Mouse (Mus musculus): Measurements from ENCODE around the gene Prkch. TPM values are rescaled to one million over a fixed set of nuclear protein-coding genes. Genes with fewer than 3 reads are reported as not detected.

Prkch gene
- total RNA-seq, 2 experiments from 2014 or later, result 4.4 to 5.0 TPM

- DNase-seq (ENCODE audit: low spot score), result no peak
Measured at GRCm38 (mm10) chr12:73710846-73711245, 126.2 kb downstream of the Prkch start.

DNA sequence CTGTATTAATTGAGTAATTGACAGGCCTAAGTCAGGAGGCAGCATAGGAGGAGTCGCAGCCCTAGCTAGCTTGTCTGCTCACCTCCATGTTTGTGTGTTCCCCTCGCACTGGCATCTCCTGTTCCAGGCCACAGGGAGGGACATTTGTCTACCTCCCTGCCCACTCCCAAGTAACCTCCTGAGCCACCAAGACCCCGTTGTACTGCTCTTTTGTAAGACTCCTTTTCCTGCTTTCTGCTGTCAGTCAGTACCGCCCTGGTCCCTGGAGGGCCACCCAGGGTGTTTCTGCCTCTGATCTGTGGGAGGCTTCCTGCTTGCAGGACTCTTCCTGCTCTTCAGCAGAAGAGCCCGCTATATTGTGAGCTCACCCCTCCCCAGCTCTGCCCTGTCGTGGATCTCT, 127.5 kb downstream of the Prkch start:
- DNase-seq (ENCODE audit: low spot score), result no peak

- no peak for DNase-seq (ENCODE audit: low spot score)
Measured at GRCm38 (mm10) chr12:73714589-73714988, 130.0 kb downstream of the Prkch start.

DNA sequence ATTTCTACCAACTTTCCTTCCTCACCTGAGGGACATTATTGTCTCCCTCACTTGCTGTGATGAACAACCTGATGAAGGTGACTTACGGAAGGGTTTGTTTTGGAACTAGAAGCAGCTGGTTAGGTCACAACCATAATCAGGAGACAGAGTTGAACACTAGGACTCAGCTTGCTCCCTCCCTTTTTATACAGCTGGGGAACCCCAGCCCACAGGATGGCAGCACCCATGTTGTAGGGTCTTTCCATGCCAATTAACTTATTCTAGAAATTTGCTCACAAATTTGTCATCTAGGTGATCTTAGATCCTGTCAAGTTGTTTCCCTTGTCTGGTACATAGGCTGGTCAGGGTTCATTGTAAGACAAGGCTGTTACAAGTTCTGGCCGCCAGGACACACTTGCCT, 130.7 kb downstream of the Prkch start:
- no peak for DNase-seq (ENCODE audit: low spot score)

DNA sequence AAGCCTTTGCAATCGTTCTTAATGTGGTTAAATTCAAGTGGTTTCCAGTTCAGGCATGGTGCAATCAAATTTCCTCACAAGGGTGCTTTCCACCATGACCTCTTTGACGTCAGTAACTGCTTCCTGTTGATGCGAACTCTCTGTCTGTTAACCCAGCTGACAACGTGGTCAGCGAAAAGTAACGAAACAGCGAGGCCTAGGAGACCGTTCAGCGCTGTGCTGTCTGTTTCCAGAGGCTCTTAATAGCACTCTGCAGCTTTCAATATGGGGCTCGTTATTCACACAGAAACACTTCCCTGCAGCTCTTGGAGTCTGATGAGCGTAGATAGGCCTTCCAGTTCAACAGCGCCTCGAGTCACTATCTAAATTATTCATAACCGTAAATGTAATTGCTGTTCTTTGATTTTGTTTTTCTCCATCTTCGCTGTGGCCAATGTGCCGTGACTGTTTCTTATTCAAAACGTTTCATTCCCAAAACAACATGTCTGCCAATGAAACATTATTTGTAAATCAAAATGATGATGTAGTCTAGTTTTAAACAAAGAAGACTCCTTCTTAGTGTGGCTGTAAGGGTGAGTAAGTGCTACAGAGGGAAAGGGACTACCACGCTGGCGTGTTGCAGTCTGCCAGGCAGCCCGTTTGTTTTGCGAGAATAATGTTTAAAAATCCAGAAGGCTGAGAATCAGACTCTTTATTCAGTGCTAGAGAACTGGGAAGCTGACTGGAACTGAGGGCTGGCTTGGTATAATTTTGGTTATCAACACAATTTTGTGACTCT, 131.5 kb downstream of the Prkch start:
- no peak for DNase-seq (ENCODE audit: low spot score)

DNA sequence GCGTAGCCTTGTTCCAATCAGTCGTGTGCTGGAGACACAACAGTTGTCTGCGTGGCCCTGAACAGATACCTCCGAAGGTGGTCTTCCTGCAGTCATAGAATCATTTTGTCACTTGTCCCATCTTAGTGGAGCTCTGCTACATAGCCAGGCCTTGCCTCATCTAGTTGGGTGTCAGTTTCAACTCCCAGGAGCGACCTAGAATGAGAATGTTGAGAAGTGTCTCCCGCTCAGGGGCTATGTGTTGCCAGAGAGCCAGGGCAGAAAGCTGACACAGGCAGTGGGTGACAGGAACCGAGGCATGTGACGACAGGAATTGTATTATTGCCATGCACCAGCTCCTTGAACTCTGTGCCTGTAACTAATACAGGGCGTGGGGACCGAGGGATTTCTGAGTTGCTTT, 133.4 kb downstream of the Prkch start:
- DNase-seq (ENCODE audit: low spot score), result no peak

DNA sequence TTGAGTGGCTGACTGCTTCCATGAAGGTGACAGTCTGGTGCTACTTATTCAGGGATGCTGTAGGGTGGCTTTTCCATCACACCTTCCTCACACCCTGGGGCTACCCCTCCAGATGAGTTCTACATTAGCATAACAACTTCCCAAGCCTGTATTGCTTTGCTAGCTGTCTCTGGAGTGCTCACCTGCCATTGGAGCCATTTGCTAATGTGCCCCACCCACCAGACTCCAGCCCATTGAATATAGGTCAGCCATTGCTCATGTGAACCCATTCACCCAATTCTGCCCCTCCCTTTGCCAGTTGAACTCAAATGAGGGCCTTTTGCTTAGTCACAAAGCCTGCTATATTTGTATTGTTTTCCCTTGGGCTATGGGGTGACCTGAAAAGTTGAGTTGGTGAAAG, 135.2 kb downstream of the Prkch start:
- no peak for DNase-seq (ENCODE audit: low spot score)

DNA sequence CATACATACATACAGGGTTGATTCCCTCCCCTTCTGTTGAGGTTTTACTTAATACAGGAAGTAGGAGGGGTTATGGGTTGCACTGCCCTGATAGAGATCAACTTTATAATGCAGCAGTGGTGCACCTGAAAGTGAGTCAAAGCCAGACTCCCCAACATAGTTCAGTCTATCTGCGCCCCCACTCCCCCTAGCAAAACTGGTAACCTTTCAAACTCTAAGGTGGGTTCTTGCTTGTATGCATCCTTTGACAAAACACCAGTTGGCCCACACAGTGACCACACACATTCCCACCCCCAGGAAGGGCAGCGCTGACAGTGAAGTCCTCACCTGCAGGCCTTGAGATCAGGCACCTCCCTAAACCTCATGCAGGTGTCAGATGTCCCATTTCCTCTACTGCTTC, 135.9 kb downstream of the Prkch start:
- no peak for DNase-seq (ENCODE audit: low spot score)

DNA sequence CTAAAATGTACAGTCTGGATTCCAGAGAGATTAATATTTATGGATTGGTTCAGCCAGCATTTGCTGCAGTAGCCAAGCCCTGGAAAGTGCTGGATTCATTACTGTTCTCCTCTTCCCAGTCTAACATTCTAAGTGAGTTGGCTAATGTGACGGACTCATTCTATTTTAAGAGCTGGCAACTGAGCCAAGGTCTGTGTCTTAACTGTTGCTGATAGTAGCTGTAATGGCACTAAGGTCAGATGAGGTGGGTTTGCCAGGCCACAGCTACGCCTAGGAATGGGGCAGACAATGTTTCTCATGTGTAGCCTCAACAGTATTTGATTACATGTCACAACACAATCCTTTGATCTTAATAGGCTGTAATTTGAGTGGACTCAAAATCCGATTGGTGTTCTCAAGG, 137.5 kb downstream of the Prkch start:
- peak; percentile 70 for DNase-seq (ENCODE audit: low spot score)

- DNase-seq (ENCODE audit: low spot score), result no peak
Measured at GRCm38 (mm10) chr12:73723067-73723466, 138.5 kb downstream of the Prkch start.

GRCm38 (mm10) chr12:73723887-73724286, 139.3 kb downstream of the Prkch start:
- no peak for DNase-seq (ENCODE audit: low spot score)

- peak; percentile 55 for DNase-seq (ENCODE audit: low spot score)
Measured at GRCm38 (mm10) chr12:73725825-73726604, 141.4 kb downstream of the Prkch start.

DNA sequence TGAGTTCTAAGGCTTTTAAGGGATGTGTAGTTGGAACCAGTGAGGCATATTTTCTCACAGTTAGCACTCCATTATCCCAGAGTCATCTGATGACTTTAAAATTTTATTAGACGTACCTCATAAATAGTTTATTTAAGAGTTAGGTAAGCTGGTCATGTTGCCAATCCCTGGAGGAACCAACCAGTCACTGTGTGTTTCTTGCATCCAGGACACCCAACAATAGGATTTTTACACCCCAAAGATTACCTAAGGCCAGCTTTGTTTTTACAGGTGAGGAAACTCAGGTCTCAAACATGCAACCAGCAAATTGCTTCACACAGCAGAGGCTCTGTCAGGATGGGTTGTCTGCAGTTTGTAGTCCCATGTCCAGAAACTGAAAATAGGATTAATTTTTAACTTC, 142.4 kb downstream of the Prkch start:
- no peak for DNase-seq (ENCODE audit: low spot score)

DNA sequence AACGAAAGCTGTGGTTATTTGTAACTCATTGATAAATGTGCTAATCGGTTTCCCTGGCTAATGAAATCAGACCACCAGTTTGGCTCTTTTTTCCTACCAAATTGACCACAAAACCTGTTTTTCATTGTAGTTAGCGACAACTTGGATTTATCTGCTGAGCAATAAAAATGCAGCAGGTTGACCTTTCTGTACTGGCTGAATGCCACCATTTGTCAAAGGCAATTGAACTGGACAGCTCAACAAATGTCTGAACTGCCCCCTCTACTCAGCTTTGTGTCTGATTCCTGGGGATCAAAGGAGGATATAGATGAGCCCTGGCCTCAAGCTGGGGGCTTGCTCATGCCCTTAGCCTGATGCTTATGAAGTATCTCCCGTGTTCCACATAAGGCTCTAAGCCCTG, 146.0 kb downstream of the Prkch start:
- DNase-seq (ENCODE audit: low spot score), result no peak

DNA sequence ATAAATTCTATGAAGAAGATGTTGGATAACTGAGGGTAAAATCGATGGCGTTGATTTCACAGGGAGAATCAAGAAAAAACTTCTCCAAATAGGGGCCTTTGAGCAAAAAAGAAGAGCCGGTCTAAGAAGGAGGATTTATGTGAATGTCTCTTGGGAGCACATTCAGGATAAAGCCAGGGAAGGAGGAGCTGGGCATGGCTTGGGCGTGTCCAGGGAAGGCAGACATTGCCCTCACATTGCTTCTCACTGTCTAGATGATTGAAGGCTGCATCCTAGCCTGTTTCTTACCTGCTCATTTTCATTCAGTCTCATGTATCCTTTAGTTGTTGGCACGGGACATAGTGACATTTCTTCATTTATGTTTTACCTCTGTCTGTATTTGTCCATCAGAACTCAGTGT, 146.5 kb downstream of the Prkch start:
- no peak for DNase-seq (ENCODE audit: low spot score)

DNA sequence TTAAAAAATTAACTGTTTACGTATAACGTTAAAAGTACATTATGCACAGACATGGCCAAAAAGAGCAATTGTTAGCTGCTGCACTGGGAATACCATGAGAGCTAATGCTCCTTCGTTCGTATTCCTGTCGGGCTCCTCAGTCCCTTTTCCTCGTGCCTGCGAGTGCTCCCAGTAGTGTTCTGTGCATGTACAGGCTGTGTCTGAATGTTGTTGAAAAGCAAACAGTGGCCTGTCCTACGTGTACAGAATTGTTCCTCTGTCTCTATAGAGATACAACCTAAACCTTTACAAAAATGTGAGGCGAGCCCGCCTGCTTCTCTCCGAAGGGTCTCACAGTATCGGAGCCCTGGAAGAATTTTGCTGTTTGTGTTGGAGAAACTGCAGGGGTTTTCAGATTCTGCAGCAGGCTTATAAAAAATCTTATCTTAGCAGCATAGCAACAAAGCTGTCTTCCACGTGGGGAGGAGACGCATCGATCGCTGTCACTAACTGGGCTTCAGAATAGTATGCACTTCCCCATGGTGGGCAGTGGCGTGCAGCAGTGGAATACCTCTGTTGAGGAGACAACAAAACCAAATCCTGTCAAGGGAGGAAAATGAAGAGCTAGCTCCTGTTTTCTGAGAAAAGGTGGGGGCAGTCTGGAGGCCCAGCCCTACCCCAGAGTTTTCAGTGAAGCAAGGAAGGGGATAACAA, 147.4 kb downstream of the Prkch start:
- DNase-seq (ENCODE audit: low spot score), result no peak

DNA sequence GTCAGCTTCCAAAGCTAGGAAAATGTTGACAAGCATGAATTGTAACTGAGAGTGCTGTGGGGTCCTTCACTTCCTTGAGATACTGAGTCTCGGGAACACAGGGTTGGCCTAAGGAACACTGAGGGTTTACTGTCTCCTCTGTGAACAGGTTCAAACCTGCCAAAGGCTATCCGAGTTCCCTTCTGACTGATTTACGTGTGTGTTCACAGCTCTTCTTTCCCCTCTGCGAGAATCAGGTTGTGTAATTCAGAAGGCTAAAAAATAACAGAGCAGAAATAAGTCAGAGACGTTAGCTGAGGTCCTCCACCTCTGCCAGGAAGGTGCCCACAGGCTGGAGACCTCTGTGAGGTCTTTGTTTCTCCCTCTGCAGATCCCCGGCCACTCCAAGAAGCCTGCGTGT, 148.3 kb downstream of the Prkch start:
- DNase-seq (ENCODE audit: low spot score), result no peak

DNA sequence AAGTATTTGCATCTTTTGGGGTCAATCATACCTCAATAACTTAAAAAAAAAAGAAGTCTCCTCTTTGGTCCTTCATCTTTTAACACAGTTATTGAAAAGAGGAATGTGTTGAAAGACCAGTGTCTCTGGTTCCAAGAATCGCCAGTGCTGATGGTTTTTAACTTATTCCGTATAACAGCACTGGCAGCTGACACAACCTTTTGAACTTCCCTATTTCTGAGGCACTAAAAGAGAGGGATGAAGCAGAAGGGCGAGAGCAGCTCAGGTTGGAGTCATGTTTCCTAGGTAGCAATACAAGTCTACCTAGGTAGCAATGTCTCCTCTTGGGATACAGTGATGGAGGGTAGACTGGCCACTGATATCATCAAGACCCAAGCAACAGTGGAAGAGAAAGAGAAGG, 152.3 kb downstream of the Prkch start:
- no peak for DNase-seq (ENCODE audit: low spot score)

DNA sequence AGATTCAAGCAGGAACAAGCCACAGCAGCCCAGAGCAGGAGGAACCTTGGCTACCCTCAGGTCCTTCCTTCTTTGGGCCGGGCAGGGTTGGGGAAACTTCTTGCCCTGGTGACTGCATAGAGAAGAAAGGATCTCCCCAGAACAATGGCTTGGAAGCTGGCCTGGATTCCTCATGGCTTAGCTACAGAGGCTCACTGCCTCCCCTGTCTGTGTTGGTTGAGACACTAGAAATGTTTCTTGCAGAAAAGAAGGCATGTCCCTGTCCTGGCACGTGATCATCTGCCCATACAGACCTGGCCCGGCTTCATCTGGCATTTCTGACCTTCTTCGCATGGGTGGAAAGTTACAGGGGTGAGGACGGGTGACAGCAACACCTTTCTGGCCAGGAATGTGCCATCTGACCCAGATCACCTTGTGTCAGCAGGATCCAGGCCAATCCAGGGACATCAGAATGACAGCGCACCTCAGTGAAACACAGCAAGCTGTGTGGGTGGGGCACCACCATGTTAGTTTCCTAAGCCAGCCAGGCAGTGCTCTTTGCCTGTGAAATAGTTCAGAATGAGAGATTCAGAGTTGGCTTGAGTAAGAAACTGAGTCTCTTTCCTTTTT, 155.1 kb downstream of the Prkch start:
- DNase-seq (ENCODE audit: low spot score), result no peak

GRCm38 (mm10) chr12:73742577-73742976, 158.0 kb downstream of the Prkch start:
- DNase-seq (ENCODE audit: low spot score), result no peak

DNA sequence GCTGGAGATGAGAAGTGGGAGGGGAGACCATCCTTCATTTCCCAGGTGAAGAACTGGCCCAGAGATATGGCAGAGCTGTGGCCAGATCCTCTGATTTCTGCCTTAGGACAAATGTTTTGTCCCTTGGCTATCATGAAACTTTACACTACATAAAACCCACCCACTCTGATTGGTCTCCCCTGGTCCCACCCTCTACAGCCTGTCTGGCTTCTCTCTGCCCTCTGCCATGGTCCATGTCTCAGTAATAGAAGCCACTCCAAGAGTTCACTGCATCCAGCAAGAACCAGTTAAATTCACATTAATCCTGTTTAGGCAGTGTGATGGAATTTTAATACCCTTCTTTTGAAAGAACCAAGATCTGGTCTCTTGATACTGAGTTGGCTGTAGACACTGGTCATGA, 158.5 kb downstream of the Prkch start:
- no peak for DNase-seq (ENCODE audit: low spot score)

DNA sequence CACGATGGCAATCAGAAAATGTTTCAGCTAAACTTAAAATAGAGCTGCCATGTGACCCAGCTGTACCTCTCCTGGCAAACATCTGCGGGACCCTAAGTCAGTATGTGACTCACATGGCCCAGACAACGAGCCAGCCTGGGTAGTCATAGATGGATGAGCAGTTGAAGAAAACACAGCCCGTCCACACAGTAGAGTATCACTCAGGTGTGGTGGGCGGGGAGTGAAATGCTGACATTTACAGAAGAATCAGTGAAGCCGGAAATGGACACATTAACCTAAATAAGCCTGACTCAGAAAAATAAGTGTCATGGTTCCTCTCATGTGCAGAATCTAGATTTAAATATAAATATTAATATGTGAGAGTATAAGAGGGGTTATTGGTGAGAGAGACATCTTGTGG, 161.5 kb downstream of the Prkch start:
- DNase-seq (ENCODE audit: low spot score), result no peak
